Mouse (Mus musculus): ENCODE measurements at regions not wholly inside any gene's neighbourhood (a gene's known extent, or its start where the extent isn't known, plus 50 kb on each side); places are given as distances from the start of the nearest gene placed in this dataset.
A peak's percentile ranks its signal among the peaks of the same experiment; 100 is the strongest.
"Not testable (repeated sequence)": the region's sequence is repeated elsewhere in the genome, so short reads cannot be mapped to it uniquely, and the experiment has no call there.

DNA sequence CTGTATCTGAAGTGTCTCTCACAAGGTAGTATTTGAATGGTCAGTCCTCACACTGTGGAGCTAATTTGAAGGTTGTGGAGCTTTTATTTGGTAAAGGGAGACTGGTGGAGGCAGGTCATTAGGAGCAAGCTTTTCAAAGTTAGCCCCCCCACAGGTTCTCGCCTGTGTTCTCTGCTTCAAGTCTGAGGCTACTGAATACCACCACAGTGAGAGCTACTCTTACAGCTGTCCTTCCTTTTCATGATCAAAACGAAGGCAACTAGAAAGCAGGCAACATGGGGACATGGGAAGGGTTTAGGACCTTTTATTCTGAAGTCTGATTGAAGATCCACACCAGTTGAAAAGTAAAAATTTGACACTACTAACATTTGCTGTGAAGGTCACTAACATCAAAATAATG, 645.2 kb upstream of the Pou3f2 start:
- Histone ChIP-seq H3K9me3 (ENCODE audit: low read length) (no peaks in the 10 kb centered on the region), H3K27ac (ENCODE audit: low read depth, low read length) (no peak overlapping the region), H3K4me3 (ENCODE audit: low read depth, low read length) (no peak overlapping the region), H3K36me3 (ENCODE audit: insufficient read depth, low read length) (no peaks in the 10 kb centered on the region), H3K4me1 (ENCODE audit: insufficient read depth, low read length) (no peaks in the 10 kb centered on the region), H3K27me3 (ENCODE audit: insufficient read depth, low read length) (no peaks in the 10 kb centered on the region), H3K4me2 (ENCODE audit: low read depth, low read length, poor library complexity, severe bottlenecking) (no peak overlapping the region), H3K9ac (replicated peaks; ENCODE audit: low read length, poor library complexity, severe bottlenecking) (no peak overlapping the region)
- DNase-seq (ENCODE audit: low spot score) (no peak), ATAC-seq (ENCODE audit: low FRiP score) (no peak)
- WGBS: 26% methylated on average over 2 of the region's 2 CpGs
- no peak for TF ChIP-seq CTCF (IDR thresholded peaks at IDR 0.05)

DNA sequence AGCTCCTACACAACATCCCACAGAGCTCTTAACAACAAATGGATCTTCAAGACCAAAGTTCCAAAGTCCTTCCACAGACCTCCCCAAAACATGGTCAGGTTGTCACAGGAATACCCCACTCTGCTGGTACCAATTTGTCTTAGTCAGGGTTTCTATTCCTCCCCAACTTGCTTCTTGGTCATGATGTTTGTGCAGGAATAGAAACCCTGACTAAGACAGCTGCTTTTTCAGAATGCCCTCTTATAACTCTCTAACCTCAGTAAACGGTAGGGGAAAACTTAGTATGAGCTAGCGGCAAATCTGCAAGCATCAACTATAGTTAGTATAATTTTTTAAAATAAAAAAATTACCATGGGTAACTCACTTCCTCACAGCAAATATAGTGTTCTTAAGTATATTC, 613.3 kb upstream of the Pou3f2 start:
- H3K4me1 ChIP-seq (ENCODE audit: insufficient read depth, low read length); H3K4me3 ChIP-seq (ENCODE audit: low read depth, low read length); H3K27ac ChIP-seq (ENCODE audit: low read depth, low read length); H3K36me3 ChIP-seq (ENCODE audit: insufficient read depth, low read length); H3K4me2 ChIP-seq (ENCODE audit: low read depth, low read length, poor library complexity, severe bottlenecking); H3K27me3 ChIP-seq (ENCODE audit: insufficient read depth, low read length); ATAC-seq (ENCODE audit: low FRiP score); H3K9me3 ChIP-seq (ENCODE audit: low read length); H3K9ac ChIP-seq (replicated peaks; ENCODE audit: low read length, poor library complexity, severe bottlenecking): not testable (repeated sequence)
- DNase-seq (ENCODE audit: low spot score): peak; percentile 3
- WGBS: 97% methylated on average over 2 of the region's 2 CpGs

DNA sequence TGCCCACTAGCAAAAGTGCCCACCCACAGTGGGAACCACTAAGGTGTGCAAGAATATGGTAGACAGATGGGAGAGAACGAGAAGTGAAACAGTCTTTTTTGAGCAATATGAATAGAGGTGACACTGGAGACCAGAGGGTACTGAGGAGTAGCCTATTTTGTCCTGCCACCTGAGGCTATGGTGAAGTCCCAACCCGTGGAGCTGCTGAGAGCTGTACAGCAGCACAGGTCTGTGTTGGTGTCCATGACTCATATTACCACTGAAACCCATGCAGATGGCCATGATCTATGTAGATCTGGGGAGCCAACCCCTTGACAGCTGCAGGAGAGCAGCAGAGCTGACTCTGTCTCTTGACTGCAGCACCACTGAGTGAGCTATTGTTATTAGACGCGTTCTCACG, 591.4 kb upstream of the Pou3f2 start:
- WGBS: 92% methylated on average over 5 of the region's 5 CpGs

DNA sequence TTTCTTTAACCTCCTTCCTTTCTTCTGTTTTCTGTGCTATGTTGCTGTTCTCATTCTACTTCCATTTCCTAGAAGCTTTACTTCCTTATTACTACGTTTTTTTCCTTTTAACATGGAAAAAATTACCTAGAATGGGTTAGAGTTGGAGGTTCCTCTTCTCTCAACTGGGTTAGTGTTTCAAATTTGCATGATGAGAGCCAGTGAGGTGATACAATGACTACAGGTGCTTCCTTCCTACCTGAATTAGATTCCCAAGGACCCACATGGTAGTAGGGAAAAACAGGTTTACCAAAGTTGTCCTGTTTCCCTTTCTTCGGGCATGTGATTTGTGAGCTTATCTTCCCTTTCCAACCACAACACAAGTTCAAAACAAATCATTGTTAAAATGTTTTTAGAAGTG, 589.4 kb upstream of the Pou3f2 start:
- DNase-seq (ENCODE audit: low spot score): no peak
- no peaks in the 10 kb centered on the region for H3K4me1 ChIP-seq (ENCODE audit: insufficient read depth, low read length)
- H3K27ac ChIP-seq (ENCODE audit: low read depth, low read length): no peak overlapping the region
- H3K9ac ChIP-seq (replicated peaks; ENCODE audit: low read length, poor library complexity, severe bottlenecking): no peak overlapping the region
- H3K36me3 ChIP-seq (ENCODE audit: insufficient read depth, low read length): no peaks in the 10 kb centered on the region
- TF ChIP-seq CTCF (IDR thresholded peaks at IDR 0.05): no peak
- H3K27me3 ChIP-seq (ENCODE audit: insufficient read depth, low read length): no peaks in the 10 kb centered on the region
- no peak overlapping the region for H3K4me3 ChIP-seq (ENCODE audit: low read depth, low read length)
- WGBS: 80% methylated on average over 2 of the region's 2 CpGs
- H3K4me2 ChIP-seq (ENCODE audit: low read depth, low read length, poor library complexity, severe bottlenecking): no peak overlapping the region
- ATAC-seq (ENCODE audit: low FRiP score): no peak
- H3K9me3 ChIP-seq (ENCODE audit: low read length): no peaks in the 10 kb centered on the region

More for the DNA sequence above, 591.4 kb upstream of the Pou3f2 start:
- H3K9me3 ChIP-seq (ENCODE audit: low read length): no peaks in the 10 kb centered on the region
- no peak for TF ChIP-seq CTCF (IDR thresholded peaks at IDR 0.05)
- H3K27me3 ChIP-seq (ENCODE audit: insufficient read depth, low read length): no peaks in the 10 kb centered on the region
- ATAC-seq (ENCODE audit: low FRiP score) (no peak), DNase-seq (ENCODE audit: low spot score) (no peak)
- no peaks in the 10 kb centered on the region for H3K4me1 ChIP-seq (ENCODE audit: insufficient read depth, low read length)
- H3K4me2 ChIP-seq (ENCODE audit: low read depth, low read length, poor library complexity, severe bottlenecking): no peak overlapping the region
- no peak overlapping the region for H3K4me3 ChIP-seq (ENCODE audit: low read depth, low read length)
- no peaks in the 10 kb centered on the region for H3K36me3 ChIP-seq (ENCODE audit: insufficient read depth, low read length)
- no peak overlapping the region for H3K9ac ChIP-seq (replicated peaks; ENCODE audit: low read length, poor library complexity, severe bottlenecking)
- no peak overlapping the region for H3K27ac ChIP-seq (ENCODE audit: low read depth, low read length)

DNA sequence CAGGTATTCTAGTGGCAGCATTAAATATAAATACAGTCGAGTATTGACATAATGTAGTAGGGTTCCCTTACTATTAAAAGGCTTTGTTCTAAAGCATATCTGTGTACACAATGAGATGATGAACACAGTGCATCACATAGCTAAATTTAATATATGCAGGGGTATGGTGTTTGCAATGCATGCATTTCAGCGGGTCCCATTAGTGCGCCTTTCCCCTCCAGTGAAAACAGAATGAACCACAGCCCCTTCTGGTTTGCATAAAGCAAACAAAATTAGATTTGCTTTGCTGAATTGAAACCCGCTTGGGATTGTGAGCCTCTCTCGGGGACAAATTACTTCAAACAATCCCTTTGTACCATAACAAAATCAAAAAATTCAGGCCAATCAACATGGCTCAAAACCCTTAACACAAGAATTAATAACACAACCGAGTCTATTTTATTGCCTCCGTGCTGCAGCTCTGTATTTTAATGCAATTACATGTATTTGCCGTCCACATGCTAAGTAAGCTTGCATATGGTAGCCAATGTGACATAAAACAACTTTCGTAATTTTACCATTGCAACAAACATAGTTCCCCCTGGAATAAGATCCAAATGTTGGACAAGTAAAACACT, 562.6 kb upstream of the Pou3f2 start:
- ATAC-seq (ENCODE audit: low FRiP score): no peak
- no peak overlapping the region for H3K9ac ChIP-seq (replicated peaks; ENCODE audit: low read length, poor library complexity, severe bottlenecking)
- DNase-seq (ENCODE audit: low spot score): peak; percentile 1
- H3K36me3 ChIP-seq (ENCODE audit: insufficient read depth, low read length): no peaks in the 10 kb centered on the region
- no peak overlapping the region for H3K4me3 ChIP-seq (ENCODE audit: low read depth, low read length)
- no peaks in the 10 kb centered on the region for H3K4me1 ChIP-seq (ENCODE audit: insufficient read depth, low read length)
- no peak for TF ChIP-seq CTCF (IDR thresholded peaks at IDR 0.05)
- no peak overlapping the region for H3K4me2 ChIP-seq (ENCODE audit: low read depth, low read length, poor library complexity, severe bottlenecking)
- H3K27ac ChIP-seq (ENCODE audit: low read depth, low read length): no peak overlapping the region
- WGBS: 41% methylated on average over 9 of the region's 9 CpGs
- no peaks in the 10 kb centered on the region for H3K9me3 ChIP-seq (ENCODE audit: low read length)
- H3K27me3 ChIP-seq (ENCODE audit: insufficient read depth, low read length): no peaks in the 10 kb centered on the region

DNA sequence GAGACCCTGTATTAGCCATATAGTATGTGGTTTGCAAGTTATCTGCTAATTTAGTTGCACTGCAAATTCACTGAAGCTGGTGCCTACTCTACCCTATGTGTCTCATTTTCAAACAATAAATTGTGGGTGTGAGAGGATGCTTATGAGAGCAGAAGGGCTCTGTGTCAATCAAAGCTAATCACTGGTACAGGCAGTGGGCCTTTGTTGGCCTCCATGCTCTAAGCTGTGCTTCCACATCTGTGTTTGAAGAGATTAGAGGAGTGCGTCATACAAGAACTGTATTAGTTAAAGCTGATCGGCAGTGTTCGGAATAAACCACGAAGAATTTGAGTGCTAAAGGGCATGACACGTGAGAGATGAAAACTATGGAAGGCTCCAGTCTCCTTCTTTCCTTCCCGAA, 549.6 kb upstream of the Pou3f2 start:
- Histone ChIP-seq H3K4me3 (ENCODE audit: low read depth, low read length) (no peak overlapping the region), H3K4me2 (ENCODE audit: low read depth, low read length, poor library complexity, severe bottlenecking) (no peak overlapping the region), H3K4me1 (ENCODE audit: insufficient read depth, low read length) (no peaks in the 10 kb centered on the region), H3K9me3 (ENCODE audit: low read length) (no peaks in the 10 kb centered on the region), H3K27me3 (ENCODE audit: insufficient read depth, low read length) (no peaks in the 10 kb centered on the region), H3K27ac (ENCODE audit: low read depth, low read length) (no peak overlapping the region), H3K9ac (replicated peaks; ENCODE audit: low read length, poor library complexity, severe bottlenecking) (no peak overlapping the region), H3K36me3 (ENCODE audit: insufficient read depth, low read length) (no peaks in the 10 kb centered on the region)
- ATAC-seq (ENCODE audit: low FRiP score): peak; percentile 20; the same call in 1 of the 2 replicates
- DNase-seq (ENCODE audit: low spot score): no peak
- no peak for TF ChIP-seq CTCF (IDR thresholded peaks at IDR 0.05)
- 36% methylated on average over 6 of the region's 6 CpGs for WGBS
